Mouse (Mus musculus): Measurements from ENCODE around the gene Casc3. TPM values are rescaled to one million over a fixed set of nuclear protein-coding genes. Genes with fewer than 3 reads are reported as not detected.
"Not testable (repeated sequence)": the region's sequence is repeated elsewhere in the genome, so short reads cannot be mapped to it uniquely, and the experiment has no call there.

The Casc3 gene
- total RNA-seq, 2 experiments from 2014 or later: 13.9 to 15.0 TPM

DNA sequence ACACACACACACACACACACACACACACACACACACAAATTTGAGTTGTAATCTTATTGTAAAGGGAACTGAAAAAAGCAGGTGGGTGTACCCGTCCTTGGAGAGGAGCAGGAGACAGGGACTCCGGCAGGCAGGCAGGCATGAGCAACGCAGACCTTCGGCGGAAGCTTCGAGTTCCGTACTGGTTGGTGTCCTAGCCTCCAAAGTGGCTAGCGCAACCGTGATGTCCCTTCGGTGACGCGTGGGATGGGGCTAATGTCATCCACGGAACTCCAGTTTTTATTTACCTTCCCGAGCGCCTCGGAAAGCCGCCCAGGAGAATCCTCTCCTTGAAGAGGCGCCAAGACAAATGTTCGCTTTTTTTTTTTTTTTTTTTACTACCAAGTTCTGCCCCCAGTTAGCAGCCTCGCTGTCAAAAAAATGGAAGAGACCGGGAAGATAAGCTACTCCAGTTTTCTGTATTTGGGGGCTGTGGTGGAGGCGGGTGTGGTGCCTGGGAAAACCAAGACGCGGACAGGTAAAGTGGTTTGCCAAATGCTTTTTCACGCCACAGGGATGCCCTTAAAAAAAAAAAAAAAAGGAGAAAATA, 15.4 kb upstream of the Casc3 start:
- DNase-seq: peak; percentile 43

DNA sequence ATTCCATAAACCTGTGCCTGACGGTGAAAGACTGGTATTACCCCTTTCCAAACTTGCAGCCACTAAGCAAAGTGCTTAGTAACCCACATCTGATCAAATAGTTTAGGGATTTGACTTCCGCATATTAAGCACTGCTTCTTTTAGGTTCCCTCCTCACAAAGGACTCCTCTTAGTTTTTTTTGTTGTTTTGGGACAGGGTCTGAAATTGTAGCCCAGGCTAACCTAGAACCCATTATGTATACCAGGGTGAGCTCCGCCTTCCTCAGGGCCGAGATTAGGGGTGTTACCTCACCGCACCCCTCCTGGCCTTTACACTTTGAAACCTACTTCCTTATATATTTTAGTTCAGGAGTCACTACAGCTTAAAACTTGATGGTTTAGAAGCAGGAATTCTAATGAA, 14.9 kb upstream of the Casc3 start:
- no peak for DNase-seq

DNA sequence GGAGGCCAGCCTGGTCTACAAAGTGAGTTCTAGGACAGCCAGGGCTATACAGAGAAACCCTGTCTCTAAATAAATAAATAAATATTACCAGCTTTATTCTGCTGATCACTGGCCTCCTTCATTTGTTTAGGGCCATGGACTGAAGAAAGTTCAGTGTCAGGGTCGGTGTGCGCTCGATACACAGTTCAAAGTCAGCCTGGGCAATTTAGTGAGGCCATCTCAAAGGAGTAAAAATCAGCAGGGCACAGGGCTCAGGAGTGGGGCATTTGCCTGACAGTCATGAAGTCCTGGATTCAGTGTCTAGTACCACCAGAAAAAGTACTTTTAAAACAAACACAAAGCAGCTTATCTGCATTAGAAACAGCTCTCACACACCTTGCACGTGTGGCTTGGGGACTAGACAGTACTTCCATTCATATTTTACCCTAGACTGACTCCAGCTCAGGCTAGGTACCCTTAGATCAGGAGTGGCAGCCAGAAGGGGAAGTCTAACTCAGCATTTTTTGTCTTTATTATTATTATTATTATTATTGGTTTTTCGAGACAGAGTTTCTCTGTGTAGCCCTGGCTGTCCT, 14.0 kb upstream of the Casc3 start:
- no peak for DNase-seq

DNA sequence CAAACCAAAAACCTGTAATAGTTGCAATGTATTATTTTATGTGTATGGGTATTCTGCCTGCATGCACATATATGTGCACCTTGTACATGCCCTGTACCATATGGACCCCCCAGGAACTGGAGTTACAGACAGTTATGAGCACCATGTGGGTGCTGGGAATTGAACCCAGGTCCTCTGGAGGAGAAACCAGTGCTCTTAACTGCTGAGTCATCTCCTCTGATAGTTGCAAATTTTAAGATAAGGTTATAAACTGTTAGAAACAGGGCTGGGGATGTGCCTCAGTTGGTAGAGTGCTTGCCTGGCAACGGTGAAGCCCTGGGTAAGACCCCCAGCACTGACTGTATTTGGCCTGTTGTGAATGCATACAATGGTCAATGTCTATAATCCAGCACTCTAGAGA, 13.3 kb upstream of the Casc3 start:
- DNase-seq: no peak

DNA sequence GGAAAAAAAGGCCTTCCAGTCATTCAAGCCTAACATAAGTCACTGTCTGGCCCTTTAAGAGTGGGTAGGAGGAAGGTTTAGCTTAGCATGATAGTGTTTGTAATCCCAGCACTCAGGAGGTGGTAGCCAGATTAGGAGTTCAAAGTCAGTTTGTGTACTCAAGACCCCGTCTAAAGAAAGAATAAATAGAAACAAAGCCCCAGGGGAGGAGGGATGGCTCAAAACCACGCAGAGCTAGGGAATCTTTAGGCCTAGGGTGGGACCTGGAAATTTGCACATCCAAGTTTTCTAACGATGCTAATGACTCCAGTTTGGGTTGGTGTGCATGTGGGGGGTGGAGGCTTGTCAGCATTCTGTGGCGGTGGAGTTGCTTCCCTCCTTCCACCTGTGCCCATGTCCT, 12.6 kb upstream of the Casc3 start:
- DNase-seq: no peak

DNA sequence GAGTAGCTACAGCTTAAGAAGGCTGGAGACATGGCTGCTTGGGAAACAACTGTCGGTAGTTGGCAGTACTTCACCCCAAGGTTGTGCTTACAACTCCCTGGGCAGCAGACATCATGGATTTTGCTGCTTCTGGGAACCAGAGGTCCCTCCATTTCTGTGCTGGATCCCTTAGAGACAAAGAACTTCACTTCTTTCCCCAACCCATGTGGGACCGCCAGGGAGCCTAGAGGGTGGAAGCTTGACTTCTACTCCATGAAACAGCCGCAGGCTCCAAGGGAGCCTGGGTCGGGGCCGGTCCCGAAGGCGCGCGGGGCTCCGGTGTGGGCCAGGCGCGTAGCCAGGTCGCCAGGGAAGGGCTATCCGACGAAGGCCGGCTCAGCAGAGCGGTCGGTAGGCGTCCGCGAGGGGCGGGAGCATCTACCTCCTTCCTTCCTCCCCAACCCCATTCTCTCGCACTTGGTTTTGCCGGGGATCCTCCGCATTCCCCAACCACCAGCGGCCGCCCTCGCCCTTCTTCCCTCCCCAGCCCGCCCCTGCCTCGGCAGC, 10.2 kb upstream of the Casc3 start:
- DNase-seq: no peak

DNA sequence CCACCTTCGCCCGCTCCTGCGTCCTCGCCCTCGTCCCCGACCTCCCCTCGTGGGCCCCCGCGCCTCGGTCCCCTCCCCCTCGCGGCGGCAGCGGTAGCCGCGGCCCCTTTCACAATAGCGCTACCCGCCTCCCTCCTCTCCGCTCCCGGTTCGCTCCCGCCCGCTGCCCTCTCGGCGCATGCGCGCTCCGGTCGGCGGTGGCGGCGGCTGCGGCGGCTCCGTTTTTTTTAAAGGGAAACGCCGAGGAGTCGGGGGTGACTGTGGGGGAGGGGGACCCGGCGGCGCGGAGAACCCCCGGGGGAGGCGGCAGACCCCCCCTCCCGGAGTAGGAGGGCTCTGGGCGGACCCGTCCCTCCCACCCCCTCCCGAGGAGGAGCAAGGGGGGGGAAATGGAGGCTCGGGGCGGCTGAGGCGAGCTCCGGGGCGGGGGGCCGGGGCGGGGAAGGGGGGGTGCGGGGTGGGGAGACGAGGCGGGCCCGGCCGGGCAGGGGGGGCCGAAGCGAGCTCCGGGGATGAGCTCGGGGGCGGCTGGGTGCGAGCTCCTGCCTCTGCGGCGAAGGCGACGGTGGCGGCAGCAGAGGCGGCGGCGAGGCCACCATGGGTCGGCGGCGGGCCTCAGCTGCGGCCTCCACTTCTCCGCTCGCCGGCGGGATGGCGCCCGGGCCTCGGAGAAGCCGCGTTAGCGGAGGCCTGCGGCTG, 9.5 kb upstream of the Casc3 start, which contains the start of gene Msl1:
Gene Msl1 (plus strand): TSS at position 502 of the 699 bp plus-strand sequence.
- DNase-seq: peak; percentile 92

DNA sequence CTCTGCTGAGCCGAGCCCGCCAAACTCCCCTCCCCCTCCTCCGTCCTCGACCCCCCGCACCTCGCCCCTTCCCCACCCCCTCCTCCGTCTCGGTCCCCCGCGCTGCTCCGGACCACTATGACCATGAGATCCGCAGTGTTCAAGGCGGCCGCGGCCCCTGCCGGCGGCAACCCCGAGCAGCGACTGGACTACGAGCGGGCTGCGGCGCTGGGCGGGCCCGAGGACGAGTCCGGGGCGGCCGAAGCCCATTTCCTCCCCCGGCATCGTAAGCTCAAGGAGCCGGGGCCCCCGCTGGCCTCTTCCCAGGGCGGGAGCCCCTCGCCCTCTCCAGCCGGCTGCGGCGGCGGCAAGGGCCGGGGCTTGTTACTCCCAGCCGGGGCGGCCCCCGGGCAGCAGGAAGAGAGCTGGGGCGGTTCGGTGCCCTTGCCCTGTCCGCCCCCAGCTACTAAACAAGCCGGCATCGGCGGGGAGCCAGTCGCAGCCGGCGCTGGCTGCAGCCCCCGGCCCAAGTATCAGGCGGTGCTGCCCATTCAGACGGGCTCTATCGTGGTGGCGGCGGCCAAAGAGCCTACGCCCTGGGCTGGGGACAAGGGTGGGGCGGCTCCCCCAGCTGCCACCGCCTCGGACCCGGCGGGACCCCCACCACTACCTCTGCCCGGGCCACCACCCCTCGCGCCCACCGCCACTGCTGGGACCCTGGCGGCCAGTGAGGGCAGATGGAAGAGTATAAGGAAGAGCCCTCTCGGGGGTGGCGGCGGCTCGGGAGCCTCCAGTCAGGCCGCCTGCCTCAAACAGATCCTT, 8.8 kb upstream of the Casc3 start:
- DNase-seq: peak; percentile 64

DNA sequence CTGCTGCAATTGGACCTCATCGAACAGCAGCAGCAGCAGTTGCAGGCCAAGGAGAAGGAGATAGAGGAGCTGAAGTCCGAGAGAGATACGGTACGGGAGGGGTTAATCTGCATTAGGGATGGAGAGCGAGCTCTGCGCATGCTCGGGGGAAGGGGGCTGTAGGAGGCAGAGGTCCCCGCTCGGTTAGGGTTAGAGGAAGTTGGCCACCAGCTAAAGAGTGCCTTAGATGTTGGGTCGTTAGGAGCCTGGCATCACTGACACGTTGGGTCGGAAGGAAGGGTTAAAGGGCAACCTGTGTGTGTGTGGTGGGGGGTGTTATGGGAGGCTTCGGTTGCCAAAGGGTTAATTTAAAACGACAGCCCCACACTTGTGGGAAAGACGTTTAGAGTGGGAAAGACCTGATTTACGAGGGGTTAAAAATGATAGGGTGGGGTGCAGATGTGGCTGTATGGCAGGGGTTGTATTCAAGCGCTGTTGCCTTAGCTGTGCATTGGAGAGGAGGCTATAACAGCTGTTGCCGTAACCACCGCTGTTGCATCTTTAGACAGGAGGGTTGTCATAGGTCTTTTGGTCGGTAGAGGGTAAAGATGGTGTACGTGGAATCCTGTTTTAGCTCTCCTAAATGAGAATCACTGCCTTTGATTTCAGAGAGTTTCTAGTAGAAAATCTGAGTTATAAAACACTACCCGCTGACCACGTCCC, 8.0 kb upstream of the Casc3 start:
- peak; percentile 56 for DNase-seq

DNA sequence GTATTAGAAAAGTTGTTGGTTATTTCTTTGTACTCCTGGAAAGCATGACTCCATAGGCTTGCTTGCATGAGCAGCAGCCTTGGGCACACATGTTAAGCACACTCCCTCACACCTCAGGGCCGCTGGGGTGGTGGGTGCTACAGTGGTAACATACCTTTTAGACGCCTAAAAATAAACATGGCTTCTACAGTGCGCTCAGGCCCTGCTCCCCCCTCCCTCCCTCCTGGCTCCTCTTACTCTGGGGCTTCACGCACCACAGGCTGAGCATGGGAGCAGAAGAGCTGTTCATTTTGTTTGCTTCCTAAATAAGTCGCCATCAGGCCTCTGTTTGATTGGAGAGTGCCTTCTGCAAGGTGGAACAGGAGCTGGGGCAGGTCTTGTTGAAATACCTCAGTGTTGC, 7.4 kb upstream of the Casc3 start:
- peak; percentile 29 for DNase-seq

DNA sequence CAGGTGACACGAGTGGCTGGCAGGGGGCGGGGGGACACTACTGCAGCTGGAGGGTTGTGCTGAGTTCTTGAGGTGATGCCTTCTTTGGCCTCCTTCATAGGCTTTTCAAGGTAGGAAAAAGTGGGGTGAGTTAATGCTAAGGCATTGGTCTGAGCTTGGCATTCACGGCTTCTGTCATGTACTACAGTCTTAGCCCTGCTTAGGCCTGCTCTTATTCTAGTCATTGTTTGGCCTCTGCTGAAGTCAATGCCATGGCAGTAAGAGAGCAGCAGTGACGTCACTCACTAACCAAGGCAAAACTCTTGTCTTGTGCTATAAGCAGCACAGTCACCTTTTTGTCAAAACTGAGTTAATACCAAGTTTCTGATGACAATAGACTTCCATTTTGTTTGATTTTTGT, 6.8 kb upstream of the Casc3 start:
- DNase-seq: no peak

DNA sequence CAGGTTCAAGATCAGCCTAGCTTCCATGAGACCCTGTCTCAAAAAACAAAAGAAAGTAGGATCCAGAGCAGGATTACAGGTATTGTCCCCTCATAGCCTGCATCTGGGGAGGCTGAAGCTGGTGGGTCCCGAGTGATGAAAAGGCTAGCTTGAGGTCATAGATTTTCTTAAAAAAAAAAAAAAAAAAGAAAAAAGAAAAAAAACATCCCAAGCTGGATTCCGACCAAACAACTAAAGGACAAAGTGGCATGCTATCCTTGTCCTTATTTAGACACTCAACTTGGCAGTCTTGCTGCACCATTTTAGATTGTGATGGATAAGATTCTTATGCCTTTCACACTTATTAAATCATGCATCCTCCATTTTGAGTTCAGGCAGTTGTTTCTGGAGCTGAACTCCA, 3.7 kb downstream of the Casc3 start:
- DNase-seq: no peak

DNA sequence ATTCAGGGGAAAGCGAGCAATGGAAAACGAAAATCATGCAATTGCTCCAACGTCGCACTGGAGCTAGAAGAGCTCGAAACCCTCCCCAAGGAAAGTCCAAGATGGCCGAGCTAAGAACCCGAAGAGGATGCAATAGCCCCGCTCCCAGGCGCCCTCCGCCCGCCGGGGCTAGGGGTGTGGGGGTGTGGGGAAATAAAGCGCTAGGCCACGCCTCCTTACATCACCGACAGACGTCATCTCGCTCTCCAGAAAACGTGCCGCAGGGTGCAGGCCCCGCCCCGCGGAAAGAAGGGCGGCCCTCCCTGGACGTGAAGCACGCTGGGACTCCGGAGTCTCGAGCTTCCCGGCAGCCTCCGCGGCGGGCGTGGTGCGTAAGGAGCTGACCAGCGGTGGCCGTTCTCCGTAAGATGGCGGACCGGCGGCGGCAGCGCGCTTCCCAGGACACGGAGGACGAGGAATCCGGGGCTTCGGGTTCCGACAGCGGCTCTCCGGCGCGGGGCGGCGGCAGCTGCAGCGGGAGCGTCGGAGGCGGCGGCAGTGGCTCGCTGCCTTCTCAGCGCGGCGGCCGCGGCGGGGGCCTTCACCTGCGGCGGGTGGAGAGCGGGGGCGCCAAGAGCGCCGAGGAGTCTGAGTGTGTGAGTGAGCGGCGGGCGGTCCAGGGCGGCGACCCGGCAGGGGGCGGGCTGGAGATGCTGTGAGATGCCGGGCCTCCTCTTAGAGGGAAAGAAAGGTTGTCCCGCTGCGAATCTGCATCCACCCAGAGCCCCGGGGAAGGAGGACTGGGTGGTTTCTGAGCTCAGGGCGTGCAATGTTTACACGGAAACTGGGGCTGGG, 5.0 kb downstream of the Casc3 start:
- DNase-seq: peak; percentile 98

DNA sequence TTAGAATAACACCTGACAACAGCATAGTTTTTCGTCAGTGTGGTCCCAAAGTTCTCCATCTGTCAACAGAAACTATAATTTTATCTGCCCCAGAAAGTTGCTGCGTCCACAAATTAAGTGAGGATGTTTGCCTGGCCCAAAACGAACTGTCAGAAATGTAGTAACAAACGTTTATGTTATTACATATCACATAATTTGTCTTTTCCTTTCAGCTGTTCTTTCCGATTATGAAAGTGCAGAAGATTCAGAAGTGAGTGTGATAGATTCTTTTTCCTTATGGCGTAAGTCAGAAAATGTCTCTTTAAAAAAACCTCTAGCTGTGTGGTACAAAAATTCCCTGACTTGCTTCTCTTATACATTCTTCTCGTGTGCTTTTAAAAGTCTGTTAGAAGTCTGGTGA, 6.0 kb downstream of the Casc3 start:
- no peak for DNase-seq

DNA sequence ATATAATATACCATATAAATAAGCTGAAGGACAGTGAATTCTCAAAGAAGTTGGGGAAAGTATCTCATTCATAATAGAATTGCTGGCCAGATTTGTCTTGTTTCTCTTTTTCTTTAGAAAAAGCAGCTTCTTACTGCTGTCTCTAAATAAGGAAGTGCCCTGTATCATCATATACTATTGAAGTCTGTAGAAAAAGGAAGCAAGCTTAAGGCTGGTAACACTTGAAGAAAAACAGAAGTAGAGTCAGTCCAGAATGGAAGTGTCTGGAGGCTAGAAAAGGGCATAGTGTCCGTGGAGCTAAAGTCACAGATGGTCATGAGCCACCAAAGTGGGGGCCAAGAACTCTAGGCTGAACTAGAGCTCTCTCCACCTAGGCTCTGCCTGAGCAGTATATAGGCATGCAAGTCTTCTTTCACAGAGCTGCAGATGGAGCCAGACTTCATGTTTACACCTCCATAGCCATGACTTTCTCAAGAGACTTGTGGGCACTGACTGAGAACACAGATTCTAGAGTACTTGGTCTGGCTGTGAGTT, 12.1 kb downstream of the Casc3 start:
- no peak for DNase-seq

DNA sequence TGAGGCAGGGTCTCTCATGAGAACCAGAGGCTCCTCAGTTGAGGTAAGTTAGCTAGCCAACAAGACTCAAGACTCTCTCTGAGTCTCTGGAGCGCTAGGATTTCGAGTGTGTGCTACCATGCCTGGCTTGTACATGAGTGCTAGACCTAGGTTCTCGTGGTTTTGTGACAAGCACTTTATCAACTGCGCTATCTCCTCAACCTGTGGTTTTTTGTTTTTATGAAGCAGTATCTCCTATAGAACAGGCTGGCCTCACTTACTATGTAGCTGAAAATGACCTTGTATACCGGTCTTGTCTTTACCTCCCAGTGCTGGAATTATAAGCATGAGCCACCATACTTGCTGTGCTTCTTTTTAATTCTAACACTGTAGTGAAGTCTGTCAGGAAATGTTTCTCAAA, 16.3 kb downstream of the Casc3 start:
- no peak for DNase-seq

DNA sequence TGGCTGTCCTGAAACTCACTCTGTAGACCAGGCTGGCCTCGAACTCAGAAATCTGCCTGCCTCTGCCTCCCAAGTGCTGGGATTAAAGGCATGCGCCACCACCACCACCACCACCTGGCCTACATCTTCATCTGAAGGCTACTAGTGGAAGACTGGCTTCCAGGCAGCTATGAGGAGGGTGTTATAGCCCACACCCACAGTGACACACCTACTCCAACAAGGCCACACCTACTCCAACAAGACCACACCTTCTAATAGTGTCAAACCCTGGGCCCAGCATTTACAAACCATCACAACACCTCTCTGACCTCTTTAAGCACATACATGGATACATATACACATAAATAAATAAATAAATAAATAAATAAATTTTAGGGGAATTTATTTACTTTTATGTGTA, 21.4 kb downstream of the Casc3 start:
- not testable (repeated sequence) for DNase-seq

DNA sequence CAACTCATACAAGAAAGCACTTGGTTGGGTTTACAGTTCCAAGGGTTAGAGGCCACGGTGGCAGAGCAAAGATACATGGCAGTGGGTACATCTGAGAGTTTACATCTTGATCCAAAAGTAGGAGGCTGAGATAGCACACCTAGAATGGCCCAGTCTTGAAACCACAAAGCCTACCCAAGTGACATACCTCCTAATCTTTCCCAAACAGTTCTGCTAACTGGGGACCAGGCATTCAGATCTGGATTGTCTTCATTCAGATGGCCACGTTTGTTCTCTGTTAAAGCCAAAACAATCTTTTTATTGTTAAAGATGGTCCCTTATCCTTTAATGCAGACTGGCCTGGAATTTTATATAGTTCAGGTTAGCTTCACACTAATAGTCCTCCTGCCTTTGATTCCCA, 23.2 kb downstream of the Casc3 start:
- DNase-seq: no peak

DNA sequence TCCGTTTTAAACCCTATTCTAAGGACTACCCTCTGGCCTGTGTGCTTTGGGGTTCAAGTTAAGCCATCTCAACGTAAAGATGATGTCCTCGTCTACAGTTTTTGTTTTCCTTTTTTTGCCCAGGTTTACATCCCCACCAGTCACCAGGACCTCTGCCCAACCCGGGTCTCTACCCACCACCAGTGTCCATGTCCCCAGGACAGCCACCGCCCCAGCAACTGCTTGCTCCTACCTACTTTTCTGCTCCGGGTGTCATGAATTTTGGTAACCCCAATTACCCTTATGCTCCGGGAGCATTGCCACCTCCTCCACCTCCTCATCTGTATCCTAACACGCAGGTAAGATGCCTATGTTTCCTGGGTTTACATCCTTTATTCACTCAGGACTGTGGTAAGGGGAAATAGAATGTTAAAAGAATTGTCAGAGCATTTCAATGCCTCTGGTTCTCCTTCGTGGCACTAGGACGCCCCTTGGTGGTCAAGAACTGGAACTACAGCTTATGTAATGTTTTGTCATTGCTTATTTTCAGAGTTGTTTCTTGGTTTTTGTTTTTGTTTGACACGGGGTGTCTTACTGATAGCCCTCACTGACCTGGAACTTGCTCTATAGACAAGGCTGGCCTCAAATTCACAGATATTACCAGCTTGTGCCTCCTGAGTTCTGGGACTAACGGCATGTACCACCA, 24.5 kb downstream of the Casc3 start:
- DNase-seq: no peak

DNA sequence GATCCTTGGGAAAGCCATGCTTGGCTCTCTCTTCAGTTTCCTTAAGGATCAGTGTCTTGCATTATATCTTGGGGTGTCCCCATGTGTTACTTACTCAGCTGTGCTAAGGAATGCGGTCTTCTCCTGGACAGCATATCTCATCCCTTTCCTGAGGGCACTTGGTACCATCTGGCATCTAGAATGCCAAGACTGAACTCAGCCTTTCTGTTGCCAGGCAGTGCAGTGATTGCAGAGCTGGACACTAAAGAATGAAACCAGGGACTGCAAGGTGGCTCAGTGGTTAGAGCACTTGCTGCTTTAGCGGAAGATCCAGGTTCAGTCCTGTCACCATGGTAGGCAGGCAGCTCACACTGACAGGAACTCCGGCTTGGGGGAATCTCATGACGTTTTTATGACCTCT, 25.2 kb downstream of the Casc3 start:
- no peak for DNase-seq
